Mouse (Mus musculus) spleen, adult 2 months (tissue): ENCODE measurements around the gene Atl1. TPM values are rescaled to one million over a fixed set of nuclear protein-coding genes. Genes with fewer than 3 reads are reported as not detected.

Source experiments
- DNase-seq, 2 experiments: peaks; one replicate each; pipeline versions ENCODE4 v3.0.0 to v3.0.0-alpha.2; 2012 to 2021; ENCODE audit warnings: low spot score in 2 of 2, low read depth in 1 of 2
- H3K27ac ChIP-seq: fragments of 200-500 bp; 2 replicates; pipeline ENCODE4 v1.5.1; 2012; ENCODE audit warnings: low read length, inconsistent platforms; ENCODE audit not compliant: insufficient read depth
- H3K27me3 ChIP-seq: fragments of 200-500 bp; 2 replicates; pipeline ENCODE4 v1.6.1; 2012; ENCODE audit warnings: mild to moderate bottlenecking, moderate library complexity, low read length, inconsistent platforms; ENCODE audit not compliant: control insufficient read depth, insufficient read depth
- H3K36me3 ChIP-seq: fragments of 200-500 bp; 2 replicates; pipeline ENCODE4 v1.6.1; 2012; ENCODE audit warnings: mild to moderate bottlenecking, low read length, inconsistent platforms; ENCODE audit not compliant: control insufficient read depth, insufficient read depth
- H3K4me1 ChIP-seq: fragments of 200-500 bp; 2 replicates; pipeline ENCODE4 v1.6.1; 2011; ENCODE audit warnings: inconsistent platforms; ENCODE audit not compliant: control insufficient read depth, insufficient read depth, insufficient read length
- H3K4me3 ChIP-seq: fragments of 200-500 bp; 2 replicates; pipeline ENCODE4 v1.5.1; 2011; ENCODE audit warnings: mild to moderate bottlenecking, inconsistent platforms; ENCODE audit not compliant: insufficient read depth, insufficient read length; ENCODE audit errors: extremely low read depth
- CTCF ChIP-seq: fragments of 200-500 bp; IDR thresholded peaks from 2 replicates; pipeline ENCODE4 v1.5.1; 2011; ENCODE audit warnings: mild to moderate bottlenecking, inconsistent platforms; ENCODE audit not compliant: insufficient read depth, insufficient read length, insufficient replicate concordance; ENCODE audit errors: extremely low read depth
- POLR2A ChIP-seq: fragments of 200-500 bp; IDR thresholded peaks from 2 replicates; pipeline ENCODE4 v1.6.1; 2011; ENCODE audit warnings: low read depth, low read length, inconsistent platforms
- WGBS: fragments of 180-500 bp; shearing (Covaris S2); methylation state at CpG from one replicate; pipeline ENCODE4 v1.1.7; 2018; 5-methylcytosine and 5-hydroxymethylcytosine counted together
- polyA plus RNA-seq: library from polyadenylated mRNA; depleted of rRNA; stranded (reverse); fragments of >200 nt; gene quantifications from 2 replicates; pipeline ENCODE4 v1.2.3, GENCODE M21; 2012

Gene Atl1
- polyA plus RNA-seq, 1 experiment, result 0.78 TPM

DNA sequence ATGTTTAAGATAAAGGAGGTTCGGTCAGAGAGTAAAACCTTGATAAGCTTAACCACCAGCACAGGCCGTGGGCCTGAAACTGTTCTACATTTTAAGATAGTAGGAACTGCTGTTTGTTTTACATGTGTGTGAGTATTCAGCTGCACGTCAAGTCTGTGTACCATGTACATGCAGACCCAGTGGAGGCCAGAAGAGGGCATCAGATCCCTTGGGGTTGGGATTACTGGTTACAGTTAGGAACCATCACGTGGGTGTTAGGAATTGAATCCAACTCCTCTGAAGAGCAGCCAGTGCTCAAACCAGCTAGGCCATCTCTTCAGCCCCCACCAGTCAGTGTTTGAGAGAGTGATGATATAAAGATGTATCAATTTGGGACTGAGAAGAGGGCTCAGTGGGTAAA is 70.1 kb downstream of the Atl1 start:
- 65% methylated on average over 4 of the region's 4 CpGs for WGBS
- peaks cover 13% of the 10 kb centered on the region for H3K36me3 ChIP-seq

DNA sequence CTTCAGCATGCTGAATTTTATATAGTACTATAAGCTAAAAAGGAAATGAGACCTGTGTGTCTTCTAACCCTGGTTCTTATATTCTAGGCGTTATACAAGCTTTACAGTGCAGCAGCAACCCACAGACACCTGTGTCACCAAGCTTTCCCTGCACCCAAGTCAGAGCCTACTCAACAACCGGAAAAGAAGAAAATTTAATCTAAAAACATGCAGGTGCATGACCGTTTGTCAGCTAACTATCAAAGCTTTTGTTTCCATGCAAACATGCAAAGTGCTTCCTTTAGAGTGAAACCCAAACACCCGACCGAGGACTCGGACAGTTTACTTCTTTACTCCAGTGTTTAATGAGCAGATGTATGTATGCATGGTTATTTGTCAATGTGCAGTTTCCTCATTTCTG is 70.7 kb downstream of the Atl1 start:
- no peak for TF ChIP-seq POLR2A
- TF ChIP-seq CTCF, result no peak
- peaks cover 16% of the 10 kb centered on the region for H3K36me3 ChIP-seq
- no peaks in the 10 kb centered on the region for H3K4me1 ChIP-seq
- no peak overlapping the region for H3K27ac ChIP-seq
- 80% methylated on average over 6 of the region's 6 CpGs for WGBS
- DNase-seq, result no peak
- no peak overlapping the region for H3K4me3 ChIP-seq
- H3K27me3 ChIP-seq, result no peaks in the 10 kb centered on the region

More for the DNA sequence above, 70.1 kb downstream of the Atl1 start:
- no peaks in the 10 kb centered on the region for H3K27me3 ChIP-seq
- H3K4me1 ChIP-seq, result no peaks in the 10 kb centered on the region
- no peak overlapping the region for H3K27ac ChIP-seq
- peak in 1 of 2 experiments; percentile 51 for DNase-seq
- no peak overlapping the region for H3K4me3 ChIP-seq
- TF ChIP-seq POLR2A (no peak), CTCF (peak; percentile 50; the same call in 1 of the 2 replicates)

DNA sequence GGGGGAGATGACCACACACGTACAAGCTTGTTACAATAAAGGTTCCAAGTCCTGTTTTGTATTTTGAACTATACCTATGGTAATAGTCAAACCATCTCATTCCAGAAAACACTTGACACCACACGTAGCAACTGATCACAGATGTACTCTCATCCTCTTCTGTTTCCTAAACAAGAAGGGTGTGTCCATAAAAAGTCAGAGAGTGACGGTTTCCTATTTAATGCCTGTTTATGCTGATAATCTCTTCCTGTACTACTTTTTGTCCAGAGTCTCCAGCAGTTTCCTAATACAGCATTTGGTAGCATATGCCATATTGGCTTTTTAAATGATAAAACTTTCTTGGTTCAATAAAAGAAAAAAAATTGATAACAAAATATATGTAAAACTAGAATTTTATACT is 73.2 kb downstream of the Atl1 start:
- Histone ChIP-seq H3K4me3 (no peak overlapping the region), H3K36me3 (peaks cover 27% of the 10 kb centered on the region), H3K27ac (no peak overlapping the region), H3K4me1 (no peaks in the 10 kb centered on the region), H3K27me3 (no peaks in the 10 kb centered on the region)
- no peak for DNase-seq
- 76% methylated on average over 3 of the region's 3 CpGs for WGBS
- TF ChIP-seq CTCF (no peak), POLR2A (no peak)

DNA sequence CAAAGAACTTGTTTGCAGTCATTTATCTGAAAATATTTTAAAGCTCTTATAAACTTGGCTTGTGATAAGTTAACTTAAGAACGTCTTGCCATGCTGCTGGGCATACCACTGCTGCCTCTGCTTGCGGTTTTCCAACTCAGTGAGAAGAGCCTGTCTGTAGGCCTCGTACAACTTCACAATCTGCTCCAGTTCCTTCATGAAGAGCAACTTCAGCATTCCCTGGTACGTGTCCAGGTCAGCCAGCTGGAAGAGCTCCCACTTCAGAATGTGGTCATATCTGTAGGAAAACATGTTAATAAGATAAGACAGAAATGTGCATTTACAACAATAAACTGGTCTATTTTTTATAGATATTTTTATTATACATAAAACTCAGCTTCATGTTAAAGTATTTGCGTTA is 73.7 kb downstream of the Atl1 start:
- no peak for DNase-seq
- no peaks in the 10 kb centered on the region for H3K27me3 ChIP-seq
- WGBS, result 80% methylated on average over 5 of the region's 5 CpGs
- peaks cover 26% of the 10 kb centered on the region for H3K36me3 ChIP-seq
- H3K27ac ChIP-seq, result no peak overlapping the region
- H3K4me1 ChIP-seq, result no peaks in the 10 kb centered on the region
- TF ChIP-seq POLR2A, result no peak
- no peak for TF ChIP-seq CTCF
- H3K4me3 ChIP-seq, result no peak overlapping the region

DNA sequence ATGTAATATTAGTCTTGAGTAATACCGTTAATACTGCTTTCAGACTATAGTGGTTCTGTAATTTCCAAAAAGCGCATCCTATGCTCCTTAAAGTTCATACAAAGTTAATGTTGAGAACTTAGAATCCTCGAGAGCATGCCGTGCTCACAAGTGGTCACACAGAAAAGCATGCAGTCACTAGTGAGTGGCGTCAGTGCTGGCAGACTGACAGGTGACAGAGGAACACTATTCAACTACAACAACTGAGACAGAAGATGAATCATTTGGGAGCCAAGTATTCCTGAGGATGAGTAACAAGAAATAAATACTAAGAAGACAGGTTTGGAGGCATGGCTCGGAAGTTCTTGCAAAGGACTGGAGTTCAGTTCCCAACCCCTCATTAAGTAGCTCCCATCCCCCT is 74.7 kb downstream of the Atl1 start:
- Histone ChIP-seq H3K4me1 (no peaks in the 10 kb centered on the region), H3K4me3 (no peak overlapping the region), H3K27me3 (no peaks in the 10 kb centered on the region), H3K36me3 (peaks cover 26% of the 10 kb centered on the region), H3K27ac (no peak overlapping the region)
- TF ChIP-seq POLR2A (no peak), CTCF (no peak)
- no peak for DNase-seq
- WGBS, result 92% methylated on average over 6 of the region's 6 CpGs

DNA sequence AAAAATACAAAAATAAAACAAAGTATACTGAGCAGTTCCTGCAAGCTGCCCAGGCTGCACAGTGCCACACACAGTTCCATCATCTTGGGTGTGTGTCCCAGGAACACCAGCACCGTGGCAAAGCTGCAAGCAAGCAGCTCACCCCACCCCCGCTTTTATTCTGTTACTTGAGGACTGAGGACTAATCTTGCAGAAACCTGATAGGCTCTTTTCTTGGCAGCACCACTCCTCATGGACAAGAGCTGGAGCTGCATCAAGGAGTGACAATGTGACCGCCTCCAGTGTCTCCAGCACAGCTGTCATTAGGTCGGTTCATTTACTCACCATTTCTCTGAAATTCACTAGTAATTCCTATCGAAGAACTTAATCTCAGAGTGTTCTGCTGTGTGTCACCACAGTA is 75.7 kb downstream of the Atl1 start:
- H3K36me3 ChIP-seq, result peaks cover 28% of the 10 kb centered on the region
- H3K4me1 ChIP-seq, result no peaks in the 10 kb centered on the region

DNA sequence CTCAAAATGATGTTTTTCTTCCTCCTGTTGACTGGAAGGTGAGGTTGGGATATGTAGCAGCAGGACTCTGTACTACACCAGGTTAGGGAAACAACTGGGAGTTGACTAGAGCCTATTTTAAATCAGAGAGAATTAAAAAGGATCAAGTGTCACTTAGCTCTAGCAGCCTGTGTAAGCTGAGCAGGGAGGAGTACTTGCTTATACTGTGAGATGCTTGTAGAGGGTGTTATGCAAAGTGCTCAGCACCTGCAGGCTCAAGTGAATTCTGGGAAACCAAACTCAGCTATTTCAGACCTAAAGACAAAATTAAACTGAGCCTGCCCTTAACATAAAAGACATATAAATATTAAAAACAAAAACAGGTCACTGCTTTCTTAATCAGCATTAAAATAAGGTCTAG is 81.3 kb downstream of the Atl1 start:
- H3K36me3 ChIP-seq, result peaks cover 12% of the 10 kb centered on the region
- no peak for DNase-seq
- no peak for TF ChIP-seq CTCF
- TF ChIP-seq POLR2A, result no peak

More for the DNA sequence above, 75.7 kb downstream of the Atl1 start:
- H3K4me3 ChIP-seq, result no peak overlapping the region
- no peak for DNase-seq
- no peaks in the 10 kb centered on the region for H3K27me3 ChIP-seq
- no peak for TF ChIP-seq CTCF
- TF ChIP-seq POLR2A, result no peak
- H3K27ac ChIP-seq, result no peak overlapping the region
- WGBS, result 76% methylated on average over 5 of the region's 5 CpGs

DNA sequence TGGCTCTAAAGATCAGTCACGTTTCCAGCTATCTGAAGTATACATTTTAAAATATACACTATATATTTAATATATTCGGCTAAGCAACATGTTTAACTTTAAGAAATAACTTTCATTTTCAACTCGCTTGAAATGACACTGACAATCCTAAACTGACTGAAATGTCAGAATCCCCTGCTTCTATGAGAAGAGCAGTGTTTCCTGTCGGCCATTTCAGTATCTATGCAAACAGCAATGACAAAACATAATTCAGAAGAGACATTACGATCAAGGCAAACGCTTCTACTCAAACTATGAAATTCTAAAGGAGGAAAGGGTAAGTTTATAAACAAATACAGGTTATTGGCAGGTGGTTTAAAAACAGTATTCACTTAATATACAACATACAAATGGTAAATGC is 84.3 kb downstream of the Atl1 start:
- Histone ChIP-seq H3K27ac (no peak overlapping the region), H3K4me1 (peaks cover 12% of the 10 kb centered on the region; the same call in 1 of the 2 replicates), H3K4me3 (no peak overlapping the region), H3K36me3 (peaks cover 4% of the 10 kb centered on the region), H3K27me3 (no peaks in the 10 kb centered on the region)
- 58% methylated on average over 6 of the region's 6 CpGs for WGBS
- DNase-seq, result no peak
- TF ChIP-seq CTCF (no peak), POLR2A (no peak)

More for the DNA sequence above, 81.3 kb downstream of the Atl1 start:
- Histone ChIP-seq H3K4me3 (no peak overlapping the region), H3K27me3 (no peaks in the 10 kb centered on the region), H3K27ac (no peak overlapping the region), H3K4me1 (peaks cover 12% of the 10 kb centered on the region; the same call in 1 of the 2 replicates)
